Mouse (Mus musculus) left cerebral cortex, adult 18-20 months (tissue): ENCODE measurements around the gene Sirt7. TPM values are rescaled to one million over a fixed set of nuclear protein-coding genes. Genes with fewer than 3 reads are reported as not detected.
"Not testable (repeated sequence)": the region's sequence is repeated elsewhere in the genome, so short reads cannot be mapped to it uniquely, and the experiment has no call there.

Experiments used
- DNase-seq, 2 experiments: peaks; one replicate each; pipeline ENCODE4 v3.0.0; 2021 to 2022; ENCODE audit warnings: low spot score in 2 of 2, mixed read lengths in 1 of 2
- total RNA-seq, 2 experiments: library from RNA; stranded (reverse); gene quantifications; 2 replicates each; pipeline ENCODE4 v1.2.3; 2021

Gene Sirt7
- total RNA-seq, 2 experiments from 2014 or later: 34.9 to 38.6 TPM

DNA sequence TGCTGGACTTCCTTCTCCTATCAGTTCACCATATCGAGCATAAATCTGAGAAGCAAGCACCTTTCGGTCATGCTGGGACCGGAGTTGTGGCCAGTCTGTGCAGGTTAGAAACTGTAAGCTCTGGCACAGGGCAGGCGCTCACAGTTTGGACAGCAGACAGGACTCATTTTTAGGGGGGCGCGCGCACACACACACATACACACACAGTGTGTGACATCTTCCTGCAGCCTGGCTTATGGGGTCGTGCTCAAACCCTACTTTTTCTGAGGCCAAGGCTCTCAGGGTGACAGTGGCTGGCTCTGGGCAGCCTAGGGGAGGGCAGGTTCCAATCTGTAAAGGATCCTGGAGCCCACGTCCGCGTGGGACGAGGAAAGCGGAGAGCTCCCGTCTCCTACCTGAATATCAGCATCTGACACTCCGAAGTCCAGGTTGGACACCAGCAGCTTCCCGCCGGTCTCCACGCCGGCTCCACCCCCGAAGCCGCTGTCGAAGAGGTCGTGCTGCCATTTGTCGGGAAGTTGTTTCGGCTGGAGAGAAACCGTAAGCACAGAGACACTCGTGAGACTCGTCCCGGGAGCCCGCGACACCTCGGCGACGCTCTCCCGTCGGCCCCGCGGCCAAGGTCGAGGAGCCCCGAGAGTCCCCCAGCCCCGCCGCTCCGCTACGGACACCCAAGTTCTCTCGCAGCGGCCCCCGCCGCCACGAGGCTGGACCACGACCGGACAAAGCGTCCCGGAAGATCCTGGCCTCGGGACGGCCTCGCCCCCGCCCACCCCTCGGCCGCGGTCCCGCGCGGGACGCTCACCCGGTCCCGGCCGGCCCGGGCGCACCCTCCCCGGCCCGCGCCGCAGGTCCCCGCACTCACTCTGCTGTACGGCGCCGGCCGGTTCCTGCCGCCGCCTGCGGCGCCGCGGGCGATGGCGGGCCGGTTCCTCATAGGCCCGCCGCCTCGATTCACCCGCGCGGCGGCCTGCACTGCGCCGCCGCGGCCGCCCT, 27.5 kb downstream of the Sirt7 start:
- DNase-seq: no peak

DNA sequence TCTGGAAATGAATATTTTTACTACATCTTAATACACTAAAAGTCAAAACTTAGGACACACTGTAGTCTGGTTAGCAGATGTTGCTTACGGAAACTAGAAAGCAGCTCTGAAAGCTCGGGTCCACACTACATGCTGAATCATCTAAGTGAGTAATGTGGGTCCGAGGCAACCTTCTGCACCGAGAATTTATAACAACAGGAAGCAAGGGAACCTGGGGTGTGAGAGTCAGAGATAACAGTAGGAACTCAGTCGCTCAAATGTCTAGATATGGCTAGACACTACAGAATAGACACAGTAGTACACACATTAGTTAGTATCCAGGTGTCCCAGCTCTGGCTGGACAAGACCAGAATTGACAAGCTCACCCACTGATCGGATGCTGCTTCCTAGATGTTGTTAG, 36.5 kb downstream of the Sirt7 start:
- DNase-seq: no peak

DNA sequence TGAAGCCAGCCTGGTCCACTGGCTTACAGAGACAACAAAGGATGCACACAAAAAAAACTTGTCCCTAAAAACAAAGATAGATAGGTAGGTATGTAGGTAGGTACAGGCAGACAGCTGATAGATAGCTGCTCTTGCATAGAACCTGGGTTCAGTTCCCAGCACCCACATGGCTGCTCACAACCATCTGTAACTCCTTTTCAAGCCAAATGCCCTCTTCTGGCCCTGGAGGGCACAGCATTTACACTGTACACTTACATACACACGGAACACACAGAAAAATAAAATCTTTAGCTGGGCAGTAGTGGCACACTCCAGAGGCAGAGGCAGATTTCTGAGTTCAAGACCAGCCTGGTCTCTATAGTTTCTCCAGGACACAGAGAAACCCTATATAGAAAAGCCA, 41.1 kb downstream of the Sirt7 start:
- DNase-seq: no peak

DNA sequence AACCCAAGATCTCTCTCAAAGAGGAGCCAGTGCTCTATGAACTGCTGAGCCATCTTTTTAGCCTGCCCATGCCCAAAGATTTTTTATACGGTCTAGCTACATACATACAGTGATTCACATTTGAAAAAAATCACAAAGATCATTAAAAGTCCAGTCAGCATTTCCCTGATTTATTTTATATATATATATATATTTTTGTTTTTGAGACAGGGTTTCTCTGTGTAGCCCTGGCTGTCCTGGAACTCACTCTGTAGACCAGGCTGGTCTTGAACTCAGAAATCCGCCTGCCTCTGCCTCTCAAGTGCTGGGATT, 42.1 kb downstream of the Sirt7 start:
- not testable (repeated sequence) for DNase-seq

DNA sequence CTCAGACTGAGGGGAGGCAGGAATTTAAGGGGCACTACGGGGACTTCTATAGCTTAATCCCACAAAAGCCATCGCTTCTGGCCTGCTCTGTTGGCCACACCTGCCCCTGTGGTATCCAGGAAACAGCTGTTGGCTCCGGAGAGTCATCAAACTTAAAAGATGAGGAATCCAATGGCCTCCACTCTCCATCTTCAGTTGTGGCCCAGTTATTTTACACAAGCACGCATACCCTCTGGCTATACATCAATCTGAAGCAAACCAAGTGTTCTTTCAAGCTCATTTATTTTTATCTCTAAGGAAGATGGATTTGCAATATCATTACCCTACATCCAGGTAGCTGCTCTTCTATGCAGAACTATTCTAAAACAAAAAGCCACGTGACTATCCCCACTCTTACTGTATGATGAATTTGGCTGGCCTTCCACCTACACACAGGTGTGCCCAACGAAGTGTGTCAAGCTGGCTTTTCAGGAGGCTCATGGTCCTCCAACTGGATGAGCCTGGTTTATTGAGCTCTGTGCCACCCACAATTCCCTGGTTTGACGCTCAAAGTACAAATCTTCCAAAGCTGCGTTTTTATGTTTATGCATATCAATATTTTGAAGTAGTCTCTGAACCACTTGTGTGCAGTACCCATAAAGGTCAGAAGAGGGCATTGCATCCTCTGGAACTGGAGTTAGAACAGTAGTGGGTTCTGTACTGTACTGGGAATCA, 42.6 kb downstream of the Sirt7 start:
- DNase-seq: no peak

DNA sequence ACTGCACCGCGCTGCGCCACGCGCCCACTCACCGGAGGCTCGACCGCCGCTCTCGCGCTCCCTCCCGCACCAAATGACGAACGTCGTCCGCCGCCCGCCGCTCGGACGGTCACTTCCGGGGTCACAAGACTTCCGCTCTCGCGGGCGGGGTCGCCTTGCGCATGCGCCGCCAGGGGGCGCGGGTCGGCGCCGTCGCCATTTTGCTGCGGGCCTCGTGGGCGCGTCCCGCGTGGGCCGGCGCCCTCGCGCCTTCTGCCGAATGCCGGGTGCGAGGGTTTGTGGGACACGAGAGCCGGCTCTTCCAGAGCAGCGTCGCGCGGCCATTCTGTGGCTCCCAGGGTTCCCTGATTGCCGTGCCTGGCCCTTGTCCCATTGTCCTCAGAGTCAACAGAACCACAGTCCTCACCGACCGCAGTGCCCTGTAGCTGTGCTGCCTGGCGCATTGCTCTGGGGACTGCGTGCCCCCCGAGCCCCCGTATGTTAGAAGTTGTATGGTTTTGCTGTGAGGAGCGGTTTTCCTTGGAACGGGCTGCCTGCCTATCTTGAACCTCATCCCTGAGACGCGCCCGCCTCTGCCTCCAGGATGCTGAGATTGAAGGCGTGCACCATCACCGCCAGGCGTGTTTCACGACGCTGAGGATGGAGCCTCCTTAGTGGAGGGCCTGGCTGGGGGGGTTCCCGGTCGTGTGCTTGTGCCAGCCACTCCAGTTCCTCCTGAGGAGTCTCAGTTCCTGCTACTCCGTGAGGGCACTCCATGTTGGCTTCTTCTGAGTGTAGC, 43.4 kb downstream of the Sirt7 start, which contains the start of gene Arhgdia:
Arhgdia (minus strand) TSS at position 135 of the 778 bp plus-strand sequence.
- DNase-seq: peak; percentile 84 to 94

DNA sequence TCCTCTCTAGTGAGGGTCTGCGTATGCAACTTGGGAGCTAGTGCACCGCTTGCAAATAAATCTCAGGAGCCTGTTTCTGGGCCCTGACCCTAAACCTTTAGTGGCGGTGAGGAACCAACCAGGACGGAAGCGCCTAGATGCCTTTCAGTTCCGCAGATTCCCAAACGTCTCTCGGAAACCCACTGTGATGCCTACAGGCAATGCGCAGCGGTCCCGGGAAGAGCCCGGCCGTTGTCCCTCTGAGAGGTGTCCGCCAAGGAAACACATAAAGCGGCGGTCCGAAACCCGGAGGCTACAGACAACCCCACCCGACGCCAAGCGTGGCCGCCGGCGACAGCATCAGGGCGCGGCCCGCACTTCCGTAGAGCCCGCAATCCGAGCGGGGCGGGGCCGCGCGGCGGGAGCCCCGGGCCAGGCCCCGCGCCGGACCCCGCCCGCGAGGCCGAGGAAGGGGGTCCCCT, 44.1 kb downstream of the Sirt7 start:
- peak in 1 of 2 experiments; percentile 36 for DNase-seq

DNA sequence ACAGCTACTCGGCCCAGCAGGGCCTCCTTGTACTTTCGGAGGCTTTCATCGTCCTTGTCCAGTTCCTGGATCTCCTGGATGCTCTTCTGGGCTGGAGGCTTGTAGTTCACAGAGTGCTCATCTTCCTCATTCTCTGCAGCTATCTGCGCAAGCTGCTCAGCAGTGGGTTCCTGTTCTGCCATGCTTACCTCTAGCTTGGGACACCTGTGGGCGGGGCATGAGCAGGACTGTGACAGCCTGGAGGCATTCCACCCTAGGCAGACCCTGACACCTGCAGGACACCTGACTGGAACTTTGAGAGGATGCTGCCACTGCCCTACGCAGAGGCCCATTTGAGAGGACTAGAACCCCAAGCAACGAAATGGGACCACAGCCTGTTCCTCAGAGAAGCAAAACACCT, 44.9 kb downstream of the Sirt7 start:
- DNase-seq: no peak

DNA sequence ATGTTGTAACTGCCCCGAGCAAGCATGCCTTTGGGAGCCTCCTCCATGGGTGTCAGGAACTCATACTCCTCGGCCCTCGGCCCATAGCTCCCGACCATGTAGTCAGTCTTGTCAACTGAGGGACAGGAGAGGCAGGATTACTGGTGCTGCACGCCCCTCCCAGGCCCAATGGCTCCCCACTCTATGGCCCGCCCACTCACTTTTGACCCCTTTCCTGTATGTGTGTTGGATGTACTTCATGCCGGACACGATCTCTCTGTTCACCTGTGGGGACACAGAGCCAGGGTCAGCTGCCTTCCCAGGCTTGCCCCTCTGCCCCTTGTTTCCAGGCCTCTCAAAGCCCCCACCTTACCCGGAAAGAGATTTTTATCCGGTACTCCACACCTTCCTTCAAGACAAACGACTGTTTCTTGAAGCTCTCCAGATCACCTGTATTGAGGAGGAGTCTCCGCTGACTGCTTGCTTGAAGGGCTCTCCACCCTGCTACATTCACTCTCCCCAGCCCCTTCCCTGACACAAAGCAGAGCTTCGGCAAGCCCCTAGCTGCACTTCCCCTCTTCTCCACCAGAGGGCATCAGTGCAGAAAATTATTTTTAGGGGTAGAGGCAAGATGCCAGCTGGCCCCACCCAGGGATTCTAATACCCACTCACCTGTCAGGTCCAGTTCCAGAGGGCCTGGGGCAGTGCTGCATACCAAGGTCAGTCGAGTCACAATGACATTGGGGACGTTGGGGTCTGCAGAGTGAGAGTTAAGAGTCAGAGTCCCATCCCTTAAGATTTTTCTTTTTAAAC, 45.5 kb downstream of the Sirt7 start:
- DNase-seq: peak; percentile 56 to 75

DNA sequence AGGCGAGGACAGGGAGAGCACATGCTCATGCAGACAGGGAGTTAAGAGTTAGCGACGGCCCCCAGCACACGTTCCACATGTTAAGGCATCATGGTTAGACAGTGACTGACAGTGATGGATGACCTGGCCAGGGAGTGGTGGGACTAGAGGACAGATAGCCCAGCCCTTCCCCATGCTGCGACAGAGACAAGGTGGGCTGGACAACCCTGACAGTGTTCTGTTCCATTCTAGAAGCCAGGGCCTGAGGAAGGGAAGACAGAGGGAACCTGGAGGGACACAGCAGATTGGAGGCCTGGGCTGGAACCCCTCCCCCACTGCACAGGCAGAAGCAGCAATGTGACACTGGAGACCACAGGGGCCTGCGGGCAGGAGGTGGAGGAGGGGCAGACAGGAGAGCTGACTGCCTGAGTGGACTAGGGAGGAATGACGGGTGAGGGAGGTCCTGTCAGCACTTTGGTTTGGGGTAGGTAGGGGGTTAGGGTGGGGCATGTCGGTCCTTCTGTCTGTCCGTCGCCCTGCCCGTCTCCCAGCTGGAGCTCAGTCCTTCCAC, 46.3 kb downstream of the Sirt7 start:
- no peak for DNase-seq

DNA sequence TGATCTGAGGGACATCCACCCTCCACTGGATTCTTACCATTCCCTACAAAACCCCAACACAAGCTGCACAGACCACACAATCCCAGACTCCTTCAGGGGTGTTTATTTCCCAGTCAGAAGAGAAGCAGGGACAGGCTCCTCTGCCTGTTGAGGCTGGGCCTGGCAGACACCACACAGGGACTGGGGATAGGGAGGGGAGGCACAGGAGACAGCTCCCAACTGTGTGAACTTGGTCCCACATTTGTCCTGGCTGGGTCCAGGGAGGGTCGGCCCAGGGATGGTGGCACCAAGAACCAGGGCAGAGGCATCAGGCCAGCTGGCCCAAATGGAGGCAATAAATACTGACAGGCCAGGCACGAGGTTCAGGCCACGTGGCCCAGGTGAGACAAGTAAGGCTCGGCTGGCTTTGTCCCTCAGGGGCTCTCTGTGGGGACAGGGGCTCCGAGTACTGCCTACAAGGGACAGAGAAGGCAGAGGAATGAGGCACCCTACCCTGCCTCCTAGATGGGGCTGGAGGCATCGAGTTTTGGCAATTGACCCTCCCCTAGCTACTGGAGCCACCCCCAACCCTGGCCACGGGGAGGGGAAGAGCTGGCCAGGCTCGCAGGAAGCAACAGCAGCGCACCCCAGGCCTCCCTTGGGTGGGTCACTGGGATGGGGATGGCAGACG, 46.9 kb downstream of the Sirt7 start:
- DNase-seq: no peak

DNA sequence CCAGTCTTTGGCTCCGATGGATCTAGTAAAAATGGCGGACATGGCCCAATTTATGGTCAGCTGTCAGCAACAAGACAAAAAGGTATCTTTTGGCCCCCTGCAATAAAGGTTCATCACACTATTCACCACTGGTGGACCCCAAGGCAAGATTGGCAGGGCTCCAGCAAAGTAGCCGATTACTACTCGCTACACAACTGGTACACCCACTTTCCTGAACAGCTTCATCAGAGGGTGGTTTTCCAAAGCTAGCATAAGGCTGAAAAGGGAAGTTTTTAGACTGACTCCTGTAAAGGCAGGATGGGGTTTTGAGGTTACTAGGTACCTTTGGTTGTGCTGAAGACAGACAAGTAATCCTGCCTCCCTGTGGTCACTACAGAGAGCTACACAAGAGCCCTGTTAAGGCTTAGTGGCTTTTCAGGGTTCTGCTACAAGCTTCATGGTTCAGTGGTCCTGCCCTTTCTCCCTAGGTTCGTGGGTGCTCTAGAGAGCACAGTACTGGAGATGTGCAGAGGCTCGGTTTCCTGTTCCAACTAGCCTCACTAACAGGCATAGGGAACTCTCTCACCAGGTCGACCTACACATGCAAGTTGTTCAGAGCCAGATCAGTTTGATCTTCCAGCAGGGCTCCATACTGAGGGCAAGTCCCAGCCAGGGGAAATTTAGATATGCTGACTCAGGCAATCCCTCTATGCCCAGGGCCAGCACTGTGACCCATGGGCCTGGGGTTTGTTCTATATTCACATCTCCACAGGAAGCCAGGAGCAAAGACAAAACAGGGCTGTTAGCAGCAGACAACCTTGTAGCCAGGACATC, 47.6 kb downstream of the Sirt7 start:
- DNase-seq: no peak

DNA sequence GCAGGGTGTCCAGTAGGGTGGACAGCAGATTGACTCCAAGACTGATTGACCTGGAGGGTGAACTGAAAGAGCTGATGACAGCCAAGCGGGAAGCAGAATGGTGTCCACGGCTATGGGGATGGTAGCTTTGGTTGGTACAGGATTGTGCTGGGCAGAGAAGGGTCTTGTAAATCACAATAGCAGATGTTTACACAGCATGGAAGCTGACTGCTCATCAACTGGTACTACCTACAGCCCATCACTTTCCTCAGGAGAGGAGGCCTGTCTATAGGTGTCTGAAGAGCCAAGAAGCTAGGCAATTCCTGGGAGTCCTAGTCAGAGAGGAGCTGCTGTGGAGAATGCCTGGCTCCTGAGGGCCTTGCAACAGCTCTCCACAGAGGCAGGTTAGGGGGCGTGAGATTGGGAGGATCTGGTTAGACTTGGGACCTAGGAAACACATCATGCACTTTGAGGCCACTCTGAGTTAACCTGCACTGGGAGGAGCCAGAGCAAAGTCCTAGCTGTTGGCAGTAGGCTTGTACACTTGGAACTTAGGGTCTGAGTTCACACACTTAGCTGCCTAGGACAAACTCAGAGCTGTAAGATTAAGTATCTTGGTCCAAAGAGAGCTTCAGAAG, 48.6 kb downstream of the Sirt7 start:
- DNase-seq: no peak

DNA sequence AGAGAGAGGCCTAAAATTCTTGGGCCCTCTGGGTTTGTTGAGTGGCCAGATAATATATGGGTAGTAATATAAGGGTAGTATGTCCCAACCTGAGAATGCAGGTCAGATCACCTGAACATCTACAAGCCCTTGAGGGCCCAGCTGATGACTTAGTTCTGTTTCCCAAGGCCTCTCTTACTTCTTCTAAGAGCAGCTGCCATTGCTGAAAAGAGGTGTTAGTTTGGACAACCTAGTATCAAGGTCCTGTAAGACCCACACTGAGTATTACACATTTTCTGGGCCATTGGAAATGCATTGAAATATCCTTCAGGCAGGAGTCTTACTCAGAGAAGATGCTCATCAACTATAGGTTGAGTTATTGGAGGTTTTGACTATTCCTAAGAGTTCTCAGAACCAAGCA, 49.1 kb downstream of the Sirt7 start:
- no peak for DNase-seq

DNA sequence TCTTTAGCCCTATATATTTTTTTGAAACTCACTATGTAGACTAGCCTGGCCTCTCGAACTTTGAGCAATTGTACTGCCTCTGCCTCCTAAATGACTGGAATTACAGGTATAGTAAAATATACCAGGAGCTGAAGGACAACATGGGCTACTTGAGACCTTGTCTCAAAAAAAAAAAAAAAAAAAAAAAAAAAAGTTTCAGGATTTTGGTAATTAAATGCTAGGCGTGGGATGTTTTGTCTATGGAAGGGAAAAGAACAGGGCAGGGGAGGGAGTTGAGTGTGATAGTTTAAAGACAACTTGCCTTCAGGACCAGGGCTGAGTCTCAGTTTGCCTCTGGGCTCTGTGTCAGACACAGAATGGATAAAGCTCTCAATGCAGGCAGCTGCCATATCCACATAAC, 50.0 kb downstream of the Sirt7 start:
- DNase-seq: no peak

DNA sequence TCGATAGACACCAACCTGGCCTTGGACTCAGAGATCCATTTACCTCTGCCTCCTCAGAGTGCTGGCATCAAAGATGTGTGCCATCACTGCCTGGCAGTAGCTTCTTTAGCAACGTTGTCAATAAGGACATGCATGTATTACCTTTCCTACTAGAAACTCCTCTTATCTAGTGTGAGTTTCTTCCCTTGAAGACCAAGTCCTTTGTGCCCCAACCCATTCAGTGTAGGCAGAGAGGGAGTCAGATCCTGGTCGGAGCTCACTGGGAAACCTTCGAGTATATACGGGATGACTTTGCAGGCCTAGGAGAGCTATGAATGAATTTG, 50.8 kb downstream of the Sirt7 start:
- DNase-seq: no peak

DNA sequence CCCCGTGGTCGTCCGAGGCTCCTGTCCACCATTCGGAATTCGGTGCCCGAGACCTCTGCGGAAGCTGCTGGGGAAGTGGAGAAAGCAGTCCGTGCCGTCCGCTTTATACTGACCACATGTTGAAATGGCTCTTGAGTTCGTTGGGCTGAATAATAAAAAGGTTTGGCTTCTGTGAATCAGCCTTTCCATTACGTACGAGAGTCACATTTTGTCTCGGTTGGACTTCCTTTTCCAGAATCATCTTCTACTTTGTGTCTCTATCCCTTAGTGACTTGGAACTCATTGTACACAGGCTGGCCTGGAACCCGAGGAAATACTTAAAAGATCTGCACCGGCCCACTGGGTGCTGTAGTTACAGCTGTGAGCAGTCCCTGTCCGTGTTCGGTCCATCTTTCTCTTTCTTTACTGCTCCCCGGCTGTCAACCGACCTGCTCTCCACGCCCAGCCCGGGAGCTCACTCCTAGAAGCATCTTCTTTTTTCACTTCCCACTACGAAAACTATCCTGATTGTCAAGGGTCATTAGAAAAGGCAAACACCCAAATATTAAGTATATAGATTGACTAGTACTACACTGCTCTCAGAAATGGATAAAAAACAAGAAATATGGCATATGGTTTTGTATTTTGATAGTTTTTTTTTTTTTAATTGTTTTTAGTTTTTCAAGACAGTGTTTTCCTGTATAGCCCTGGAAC, 51.3 kb downstream of the Sirt7 start:
- no peak for DNase-seq
